Mouse (Mus musculus): ENCODE measurements around the gene Lactbl1. TPM values are rescaled to one million over a fixed set of nuclear protein-coding genes. Genes with fewer than 3 reads are reported as not detected.

Lactbl1 gene
- polyA plus RNA-seq, 1 experiment from 2014 or later = not detected

GRCm38 (mm10) chr4:136679221-136679620 lies 56.8 kb downstream of the Lactbl1 start:
- Histone ChIP-seq H3K9ac (ENCODE audit: low read depth, low read length) (no peak overlapping the region), H3K9me3 (ENCODE audit: control insufficient read depth, low read length) (no peaks in the 10 kb centered on the region), H3K27me3 (replicated peaks; ENCODE audit: control insufficient read depth, insufficient read depth, low read length) (no peaks in the 10 kb centered on the region), H3K4me3 (ENCODE audit: low read depth, low read length) (no peak overlapping the region), H3K4me2 (no peak overlapping the region), H3K4me1 (replicated peaks; ENCODE audit: control insufficient read depth, insufficient read depth, low read length) (peaks cover 6% of the 10 kb centered on the region), H3K36me3 (ENCODE audit: control insufficient read depth, insufficient read depth, low read length) (no peaks in the 10 kb centered on the region), H3K27ac (ENCODE audit: low read depth, low read length) (no peak overlapping the region)
- ATAC-seq (replicated peaks; ENCODE audit: low FRiP score) (no peak), DNase-seq (ENCODE audit: low spot score) (no peak)
- 61% methylated on average over 8 of the region's 8 CpGs for WGBS

GRCm38 (mm10) chr4:136680641-136681040 lies 58.2 kb downstream of the Lactbl1 start:
- Histone ChIP-seq H3K27me3 (replicated peaks; ENCODE audit: control insufficient read depth, insufficient read depth, low read length) (no peaks in the 10 kb centered on the region), H3K27ac (ENCODE audit: low read depth, low read length) (no peak overlapping the region)

GRCm38 (mm10) chr4:136684485-136684884 lies 62.1 kb downstream of the Lactbl1 start:
- Histone ChIP-seq H3K4me1 (replicated peaks; ENCODE audit: control insufficient read depth, insufficient read depth, low read length) (peaks cover 6% of the 10 kb centered on the region), H3K36me3 (ENCODE audit: control insufficient read depth, insufficient read depth, low read length) (no peaks in the 10 kb centered on the region), H3K4me3 (ENCODE audit: low read depth, low read length) (no peak overlapping the region), H3K9me3 (ENCODE audit: control insufficient read depth, low read length) (no peaks in the 10 kb centered on the region), H3K27ac (ENCODE audit: low read depth, low read length) (no peak overlapping the region), H3K4me2 (no peak overlapping the region), H3K27me3 (replicated peaks; ENCODE audit: control insufficient read depth, insufficient read depth, low read length) (no peaks in the 10 kb centered on the region), H3K9ac (ENCODE audit: low read depth, low read length) (no peak overlapping the region)
- ATAC-seq (replicated peaks; ENCODE audit: low FRiP score) (no peak), DNase-seq (ENCODE audit: low spot score) (no peak)
- WGBS = 70% methylated on average over 6 of the region's 6 CpGs

More at GRCm38 (mm10) chr4:136680641-136681040, 58.2 kb downstream of the Lactbl1 start:
- ATAC-seq (replicated peaks; ENCODE audit: low FRiP score) (no peak), DNase-seq (ENCODE audit: low spot score) (no peak)
- no peaks in the 10 kb centered on the region for H3K36me3 ChIP-seq (ENCODE audit: control insufficient read depth, insufficient read depth, low read length)
- WGBS = 84% methylated on average over 14 of the region's 14 CpGs
- no peak overlapping the region for H3K9ac ChIP-seq (ENCODE audit: low read depth, low read length)
- H3K4me1 ChIP-seq (replicated peaks; ENCODE audit: control insufficient read depth, insufficient read depth, low read length) = peaks cover 6% of the 10 kb centered on the region
- H3K4me3 ChIP-seq (ENCODE audit: low read depth, low read length) = no peak overlapping the region
- no peak overlapping the region for H3K4me2 ChIP-seq
- no peaks in the 10 kb centered on the region for H3K9me3 ChIP-seq (ENCODE audit: control insufficient read depth, low read length)

GRCm38 (mm10) chr4:136685431-136685869 lies 63.0 kb downstream of the Lactbl1 start:
- H3K9me3 ChIP-seq (ENCODE audit: control insufficient read depth, low read length) = no peaks in the 10 kb centered on the region
- 51% methylated on average over 10 of the region's 10 CpGs for WGBS
- DNase-seq (ENCODE audit: low spot score) = no peak
- no peaks in the 10 kb centered on the region for H3K27me3 ChIP-seq (replicated peaks; ENCODE audit: control insufficient read depth, insufficient read depth, low read length)
- no peak overlapping the region for H3K9ac ChIP-seq (ENCODE audit: low read depth, low read length)
- no peak for ATAC-seq (replicated peaks; ENCODE audit: low FRiP score)
- no peaks in the 10 kb centered on the region for H3K36me3 ChIP-seq (ENCODE audit: control insufficient read depth, insufficient read depth, low read length)
- no peak overlapping the region for H3K4me3 ChIP-seq (ENCODE audit: low read depth, low read length)
- no peak overlapping the region for H3K27ac ChIP-seq (ENCODE audit: low read depth, low read length)
- H3K4me2 ChIP-seq = no peak overlapping the region
- H3K4me1 ChIP-seq (replicated peaks; ENCODE audit: control insufficient read depth, insufficient read depth, low read length) = peaks cover 3% of the 10 kb centered on the region; the same call in 1 of the 2 replicates

GRCm38 (mm10) chr4:136688113-136688512 lies 65.7 kb downstream of the Lactbl1 start:
- ATAC-seq (replicated peaks; ENCODE audit: low FRiP score) (no peak), DNase-seq (ENCODE audit: low spot score) (no peak)
- no peak overlapping the region for H3K27ac ChIP-seq (ENCODE audit: low read depth, low read length)
- H3K9ac ChIP-seq (ENCODE audit: low read depth, low read length) = no peak overlapping the region
- H3K9me3 ChIP-seq (ENCODE audit: control insufficient read depth, low read length) = no peaks in the 10 kb centered on the region
- WGBS = 50% methylated on average over 4 of the region's 4 CpGs
- H3K36me3 ChIP-seq (ENCODE audit: control insufficient read depth, insufficient read depth, low read length) = 0 out of 2 replicates have a peak, but pooled peaks cover under 1% of the 10 kb centered on the region
- H3K4me3 ChIP-seq (ENCODE audit: low read depth, low read length) = no peak overlapping the region
- no peak overlapping the region for H3K4me2 ChIP-seq
- no peaks in the 10 kb centered on the region; the same call in 1 of the 2 replicates for H3K4me1 ChIP-seq (replicated peaks; ENCODE audit: control insufficient read depth, insufficient read depth, low read length)
- H3K27me3 ChIP-seq (replicated peaks; ENCODE audit: control insufficient read depth, insufficient read depth, low read length) = no peaks in the 10 kb centered on the region

Small RNA genes lying within 50 kb of the gene (microRNA-seq; reads per million reads assigned to microRNA genes)
- not detected for gene Gm22180 (ENCODE audit: borderline number of aligned reads)

Other genes starting within 250 kb of the Lactbl1 start
- gene Htr1d, start 199.1 kb upstream of the Lactbl1 start, polyA plus RNA-seq (2014; fragmentation: Nextera tagmentation; extraction: Ambion mirVana) = 0.06 TPM in 1 of 2 replicates, not detected in the other
- gene 6030445D17Rik, start 160.4 kb upstream of the Lactbl1 start, polyA plus RNA-seq (2014; fragmentation: Nextera tagmentation; extraction: Ambion mirVana) = not detected in 2 replicates
- 44.7 TPM in 2 replicates for gene Luzp1, start 152.9 kb upstream of the Lactbl1 start, polyA plus RNA-seq (2014; fragmentation: Nextera tagmentation; extraction: Ambion mirVana)
- gene Kdm1a, start 19.9 kb upstream of the Lactbl1 start, polyA plus RNA-seq (2014; fragmentation: Nextera tagmentation; extraction: Ambion mirVana) = 35.4 and 37.5 TPM in 2 replicates
- gene Tex46, start 12.2 kb upstream of the Lactbl1 start, polyA plus RNA-seq (2014; fragmentation: Nextera tagmentation; extraction: Ambion mirVana) = not detected in 2 replicates
- 4.8 and 5.1 TPM in 2 replicates for gene Ephb2, start 213.4 kb downstream of the Lactbl1 start, polyA plus RNA-seq (2014; fragmentation: Nextera tagmentation; extraction: Ambion mirVana)